Mouse (Mus musculus): Measurements from ENCODE around the gene Brd1.
"Not testable (repeated sequence)": the region's sequence is repeated elsewhere in the genome, so short reads cannot be mapped to it uniquely, and the experiment has no call there.

DNA sequence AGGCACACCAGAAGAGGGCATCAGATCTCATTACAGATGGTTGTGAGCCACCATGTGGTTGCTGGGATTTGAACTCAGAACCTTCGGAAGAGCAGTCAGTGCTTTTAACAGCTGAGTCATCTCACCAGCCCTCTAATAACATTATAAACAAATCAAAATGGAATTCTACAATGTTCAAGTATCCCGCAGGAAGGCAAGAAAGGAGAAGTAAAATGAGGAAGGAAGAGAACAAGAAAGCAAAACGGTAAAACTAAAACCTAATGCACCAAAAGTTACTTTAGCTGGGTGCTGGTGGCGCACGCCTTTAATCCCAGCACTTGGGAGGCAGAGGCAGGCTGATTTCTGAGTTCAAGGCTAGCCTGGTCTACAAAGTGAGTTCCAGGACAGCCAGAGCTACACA is 9.3 kb upstream of the Brd1 start:
- not testable (repeated sequence) for TF ChIP-seq GATA1, TAL1 (IDR thresholded peaks at IDR 0.05; ENCODE audit: low read length)
